Mouse (Mus musculus): ENCODE data around the gene Nlrx1.

Gene Nlrx1

GRCm38 (mm10) chr9:44233802-44234478 is 34.5 kb downstream of the Nlrx1 start, which contains the start of gene Cbl:
Gene Cbl, minus strand, starts transcription at chr9:44234049.
- DNase-seq: peak; percentile 99

GRCm38 (mm10) chr9:44233021-44233801 is 35.2 kb downstream of the Nlrx1 start:
- DNase-seq: no peak

DNA sequence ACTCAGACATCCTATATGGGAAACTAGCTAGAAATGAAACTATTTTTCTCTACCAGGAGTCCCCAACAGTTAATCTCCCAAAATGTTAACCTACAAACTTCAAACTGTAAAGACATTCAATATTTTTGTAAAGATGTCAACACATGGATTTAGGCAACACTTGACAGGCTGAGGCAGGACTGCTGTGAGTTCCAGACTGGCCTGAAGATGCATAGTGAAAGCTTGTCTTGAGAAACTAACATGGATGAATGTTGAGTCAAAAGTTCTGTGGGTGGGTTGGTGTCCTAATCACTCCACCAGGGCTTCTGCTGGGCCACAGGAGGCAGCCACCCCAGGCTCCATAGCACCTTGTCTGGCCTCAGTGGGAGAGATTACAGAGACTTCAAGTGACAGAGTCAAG is 36.8 kb downstream of the Nlrx1 start:
- DNase-seq: no peak

- DNase-seq: no peak
Observed at GRCm38 (mm10) chr9:44225993-44226392, 42.4 kb downstream of the Nlrx1 start.

DNA sequence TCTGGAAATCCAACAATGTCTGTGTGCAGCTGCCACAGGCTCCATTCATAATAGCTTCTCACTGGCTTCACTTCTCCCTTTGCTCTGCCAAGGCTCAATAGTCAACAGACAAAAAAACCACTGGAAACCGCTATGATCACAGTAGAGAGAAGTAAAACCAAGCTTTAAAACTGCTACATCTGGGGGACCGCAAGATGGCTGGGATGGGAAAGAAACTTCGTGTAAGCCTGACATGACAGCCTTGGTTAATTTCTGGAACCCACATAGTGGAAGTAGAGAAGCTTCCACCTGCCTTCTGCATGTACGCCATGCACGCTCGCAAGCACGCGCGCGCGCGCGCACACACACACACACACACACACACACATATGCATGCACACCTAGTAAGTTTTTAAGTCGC is 54.9 kb downstream of the Nlrx1 start:
- no peak for DNase-seq

- DNase-seq: no peak
Observed at GRCm38 (mm10) chr9:44212406-44212805, 56.0 kb downstream of the Nlrx1 start.

DNA sequence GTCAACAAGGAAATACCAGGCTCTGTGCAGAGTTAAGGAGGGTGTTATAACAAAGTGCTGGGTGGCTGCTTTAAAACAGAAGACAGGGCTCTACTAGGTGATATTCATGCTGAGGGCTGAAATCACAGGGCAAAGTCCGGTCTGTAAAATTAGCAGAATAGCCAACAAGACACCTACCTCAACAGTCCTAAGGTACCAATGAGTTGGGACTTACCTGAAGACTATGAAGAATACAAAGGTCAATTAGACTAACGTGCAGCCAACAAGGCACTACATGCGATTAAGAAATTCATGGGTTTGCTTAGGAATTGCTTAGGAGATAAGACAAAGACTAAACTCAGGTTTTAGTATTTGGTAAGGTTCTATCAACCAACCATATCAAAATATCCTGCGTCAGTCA is 59.0 kb downstream of the Nlrx1 start:
- DNase-seq: no peak

- DNase-seq: no peak
Observed at GRCm38 (mm10) chr9:44207840-44208239, 60.6 kb downstream of the Nlrx1 start.

Measured in kidney, postnatal 10 days (tissue).